Mouse (Mus musculus) brown adipose tissue, adult 24 weeks (tissue): ENCODE data around the gene Fam111a. TPM values are rescaled to one million over a fixed set of nuclear protein-coding genes. Genes with fewer than 3 reads are reported as not detected.

Experiments used
- H3K27ac ChIP-seq: fragments of 200-500 bp; replicated peaks from 2 replicates; pipeline ENCODE4 v1.5.1; 2012; ENCODE audit warnings: low read depth, mild to moderate bottlenecking, low read length
- H3K4me1 ChIP-seq: fragments of 200-500 bp; 2 replicates; pipeline ENCODE4 v1.6.1; 2012; ENCODE audit warnings: low read length, mixed read lengths; ENCODE audit not compliant: control insufficient read depth, insufficient read depth, insufficient read length
- H3K4me3 ChIP-seq: fragments of 200-500 bp; 2 replicates; pipeline ENCODE4 v1.5.1; 2012; ENCODE audit warnings: low read depth, mild to moderate bottlenecking, low read length, moderate library complexity; ENCODE audit not compliant: insufficient read depth
- polyA plus RNA-seq: library from polyadenylated mRNA; stranded (reverse); fragments of >200 nt; gene quantifications from 2 replicates; pipeline ENCODE4 v1.2.4, GENCODE M21; 2012; ENCODE audit not compliant: missing spikeins, insufficient read depth, insufficient read length

The Fam111a gene
- polyA plus RNA-seq, 1 experiment: 4.5 TPM

GRCm38 (mm10) chr19:12634259-12634658, 88.7 kb downstream of the Fam111a start:
- Histone ChIP-seq H3K27ac (no peak overlapping the region), H3K4me1 (no peaks in the 10 kb centered on the region), H3K4me3 (no peak overlapping the region)

- Histone ChIP-seq H3K27ac (no peak overlapping the region), H3K4me1 (no peaks in the 10 kb centered on the region), H3K4me3 (no peak overlapping the region)
These were observed 89.4 kb downstream of the Fam111a start for GRCm38 (mm10) chr19:12634963-12635362.

DNA sequence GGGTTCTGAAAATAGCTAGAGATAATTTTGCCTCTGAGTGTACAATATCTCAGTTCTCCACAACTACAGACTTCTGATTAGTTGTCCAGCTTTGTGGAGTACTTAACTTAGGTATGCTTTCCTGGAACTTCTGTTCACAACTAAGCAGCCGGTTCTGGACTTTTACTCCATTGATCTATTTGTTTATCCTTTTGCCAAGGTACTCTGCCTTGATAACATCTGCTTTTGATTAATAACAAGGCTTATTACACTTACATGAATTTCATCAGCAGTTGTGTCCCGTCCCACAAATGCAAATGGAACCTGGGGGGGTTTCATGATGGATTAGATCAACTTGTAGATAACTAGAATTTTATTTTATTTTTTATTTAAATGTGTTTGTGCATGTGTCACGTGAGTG, 91.3 kb downstream of the Fam111a start:
- H3K4me3 ChIP-seq: no peak overlapping the region
- no peak overlapping the region for H3K27ac ChIP-seq

DNA sequence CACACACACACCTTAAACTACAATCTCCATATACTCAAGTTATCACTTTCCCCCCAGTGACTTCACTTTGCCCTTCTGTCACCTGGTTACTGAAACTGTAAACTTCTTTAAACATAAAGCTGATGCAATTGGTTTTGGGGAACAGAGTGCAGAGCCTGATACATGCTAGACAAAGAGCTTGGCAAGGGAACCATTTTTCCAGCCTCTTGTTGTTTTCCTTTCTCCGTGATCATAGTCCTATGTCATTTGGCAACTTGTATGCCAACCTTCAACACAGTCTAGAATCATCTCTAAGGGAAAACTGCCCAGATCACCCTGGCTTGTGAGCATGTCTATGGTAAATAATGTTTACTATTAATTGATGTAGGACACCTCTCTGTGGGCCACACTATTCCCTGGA, 92.5 kb downstream of the Fam111a start:
- Histone ChIP-seq H3K4me1 (no peaks in the 10 kb centered on the region), H3K27ac (no peak overlapping the region), H3K4me3 (no peak overlapping the region)

More for the DNA sequence above, 91.3 kb downstream of the Fam111a start:
- H3K4me1 ChIP-seq: no peaks in the 10 kb centered on the region

Other genes starting within 250 kb of the Fam111a start
- not detected in 2 replicates for gene Olfr1436, start 246.6 kb upstream of the Fam111a start, polyA plus RNA-seq
- not detected in 2 replicates for gene Olfr1437, start 220.6 kb upstream of the Fam111a start, polyA plus RNA-seq
- gene Olfr1438-ps1, start 209.8 kb upstream of the Fam111a start, polyA plus RNA-seq: not detected in 2 replicates
- not detected in 2 replicates for gene Olfr1440, start 158.5 kb upstream of the Fam111a start, polyA plus RNA-seq
- gene Olfr1441, start 128.3 kb upstream of the Fam111a start, polyA plus RNA-seq: not detected in 2 replicates
- gene Pfpl, start 117.8 kb upstream of the Fam111a start, polyA plus RNA-seq: not detected in 2 replicates
- 6.3 and 7.9 TPM in 2 replicates for gene Mpeg1, start 85.0 kb upstream of the Fam111a start, polyA plus RNA-seq
- 8.0 and 8.5 TPM in 2 replicates for gene Dtx4, start 44.3 kb upstream of the Fam111a start, polyA plus RNA-seq
- not detected in 2 replicates for gene Gm4952, start 54.2 kb downstream of the Fam111a start, polyA plus RNA-seq
- not detected in 2 replicates for gene Glyat, start 87.6 kb downstream of the Fam111a start, polyA plus RNA-seq
- gene Olfr1442, start 124.7 kb downstream of the Fam111a start, polyA plus RNA-seq: not detected in 2 replicates
- gene Olfr1443, start 132.4 kb downstream of the Fam111a start, polyA plus RNA-seq: not detected in 2 replicates
- not detected in 2 replicates for gene Keg1, start 150.0 kb downstream of the Fam111a start, polyA plus RNA-seq
- gene Cntf, start 219.9 kb downstream of the Fam111a start, polyA plus RNA-seq: 1.8 and 2.6 TPM in 2 replicates